Mouse (Mus musculus): ENCODE data around the gene Khdrbs2. TPM values are rescaled to one million over a fixed set of nuclear protein-coding genes. Genes with fewer than 3 reads are reported as not detected.

The Khdrbs2 gene
- polyA plus RNA-seq, 1 experiment, result 0.01 TPM

GRCm38 (mm10) chr1:32258942-32259341 lies 86.4 kb downstream of the Khdrbs2 start:
- H3K79me2 ChIP-seq (ENCODE audit: control insufficient read depth, insufficient read depth), result no peaks in the 10 kb centered on the region
- no peak for TF ChIP-seq MYOD1 (IDR thresholded peaks at IDR 0.05; ENCODE audit: control insufficient read depth, insufficient read length, low read depth)
- TF ChIP-seq USF1 (IDR thresholded peaks at IDR 0.05; ENCODE audit: low read depth), result no peak
- TF ChIP-seq MAX (IDR thresholded peaks at IDR 0.05), result no peak
- no peak for TF ChIP-seq FOSL1 (IDR thresholded peaks at IDR 0.05; ENCODE audit: insufficient read depth, low read length, poor library complexity, severe bottlenecking)
- no peak for TF ChIP-seq MYOG (IDR thresholded peaks at IDR 0.05; ENCODE audit: control insufficient read depth, extremely low read depth, insufficient read length)
- TF ChIP-seq CTCF (IDR thresholded peaks at IDR 0.05; ENCODE audit: control insufficient read depth, insufficient read depth, insufficient read length), result no peak
- TF ChIP-seq CEBPB (IDR thresholded peaks at IDR 0.05; ENCODE audit: low read depth), result no peak
- no peak overlapping the region for H3K4me3 ChIP-seq (ENCODE audit: insufficient read depth, poor library complexity, severe bottlenecking)
- no peaks in the 10 kb centered on the region for H3K79me3 ChIP-seq (ENCODE audit: low read depth)
- H3K36me3 ChIP-seq (ENCODE audit: control insufficient read depth, insufficient read depth), result no peaks in the 10 kb centered on the region
- no peak overlapping the region for H3ac ChIP-seq (ENCODE audit: control insufficient read depth, insufficient read length, low read depth)
- no peaks in the 10 kb centered on the region for H3K27me3 ChIP-seq (ENCODE audit: control insufficient read depth, insufficient read depth, insufficient read length)

DNA sequence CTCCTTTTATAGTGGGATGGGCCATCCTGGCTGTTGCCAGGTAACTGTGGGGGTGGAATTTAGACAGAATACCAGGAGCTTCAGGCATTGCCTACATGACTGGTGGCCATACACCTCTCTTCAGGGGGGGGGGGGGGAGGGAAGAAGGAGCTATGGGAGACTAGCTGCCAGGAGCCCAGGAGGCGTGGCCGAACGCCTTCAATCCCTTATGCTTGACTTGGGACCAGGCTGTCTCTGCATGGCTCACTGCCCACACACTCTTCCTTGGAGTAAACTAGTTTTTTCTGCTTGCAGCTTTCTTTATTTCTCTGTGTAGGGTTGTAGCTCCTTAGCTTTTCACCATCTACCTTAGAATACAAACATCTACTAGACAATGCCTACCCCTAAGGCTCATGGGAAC lies 98.0 kb downstream of the Khdrbs2 start:
- TF ChIP-seq MAX (IDR thresholded peaks at IDR 0.05) (no peak), CEBPB (IDR thresholded peaks at IDR 0.05; ENCODE audit: low read depth) (no peak), MYOG (IDR thresholded peaks at IDR 0.05; ENCODE audit: control insufficient read depth, extremely low read depth, insufficient read length) (no peak), USF1 (IDR thresholded peaks at IDR 0.05; ENCODE audit: low read depth) (no peak), MYOD1 (IDR thresholded peaks at IDR 0.05; ENCODE audit: control insufficient read depth, insufficient read length, low read depth) (no peak), FOSL1 (IDR thresholded peaks at IDR 0.05; ENCODE audit: insufficient read depth, low read length, poor library complexity, severe bottlenecking) (no peak), CTCF (IDR thresholded peaks at IDR 0.05; ENCODE audit: control insufficient read depth, insufficient read depth, insufficient read length) (no peak)
- no peak overlapping the region for H3ac ChIP-seq (ENCODE audit: control insufficient read depth, insufficient read length, low read depth)
- H3K4me3 ChIP-seq (ENCODE audit: insufficient read depth, poor library complexity, severe bottlenecking), result no peak overlapping the region

DNA sequence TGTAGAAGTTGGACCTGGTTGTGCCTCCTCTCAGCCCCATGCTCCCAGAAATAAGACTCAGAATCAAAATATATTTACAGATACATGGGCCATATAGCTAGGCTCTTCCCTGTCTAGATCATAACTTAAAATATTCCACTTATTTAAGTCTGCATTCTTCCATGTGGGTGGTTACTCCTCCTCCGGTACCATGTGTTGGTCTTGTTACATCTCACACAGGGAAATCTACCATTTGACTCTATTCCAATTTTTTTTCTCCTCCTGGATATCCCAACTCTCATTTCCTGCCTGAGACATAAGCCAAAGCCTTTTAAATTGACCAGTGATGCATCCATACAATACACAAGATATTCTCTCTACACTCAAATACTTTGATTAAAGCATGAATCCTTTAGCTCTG lies 122.2 kb downstream of the Khdrbs2 start:
- no peak overlapping the region for H3ac ChIP-seq (ENCODE audit: control insufficient read depth, insufficient read length, low read depth)
- H3K4me3 ChIP-seq (ENCODE audit: insufficient read depth, poor library complexity, severe bottlenecking), result no peak overlapping the region
- no peaks in the 10 kb centered on the region for H3K79me3 ChIP-seq (ENCODE audit: low read depth)
- H3K79me2 ChIP-seq (ENCODE audit: control insufficient read depth, insufficient read depth), result no peaks in the 10 kb centered on the region
- TF ChIP-seq MYOD1 (IDR thresholded peaks at IDR 0.05; ENCODE audit: control insufficient read depth, insufficient read length, low read depth) (no peak), USF1 (IDR thresholded peaks at IDR 0.05; ENCODE audit: low read depth) (no peak), MAX (IDR thresholded peaks at IDR 0.05) (no peak), MYOG (IDR thresholded peaks at IDR 0.05; ENCODE audit: control insufficient read depth, extremely low read depth, insufficient read length) (no peak), CTCF (IDR thresholded peaks at IDR 0.05; ENCODE audit: control insufficient read depth, insufficient read depth, insufficient read length) (no peak), CEBPB (IDR thresholded peaks at IDR 0.05; ENCODE audit: low read depth) (no peak), FOSL1 (IDR thresholded peaks at IDR 0.05; ENCODE audit: insufficient read depth, low read length, poor library complexity, severe bottlenecking) (no peak)
- no peaks in the 10 kb centered on the region for H3K36me3 ChIP-seq (ENCODE audit: control insufficient read depth, insufficient read depth)
- no peaks in the 10 kb centered on the region for H3K27me3 ChIP-seq (ENCODE audit: control insufficient read depth, insufficient read depth, insufficient read length)

More for the DNA sequence above, 98.0 kb downstream of the Khdrbs2 start:
- Histone ChIP-seq H3K36me3 (ENCODE audit: control insufficient read depth, insufficient read depth) (no peaks in the 10 kb centered on the region), H3K79me3 (ENCODE audit: low read depth) (no peaks in the 10 kb centered on the region), H3K27me3 (ENCODE audit: control insufficient read depth, insufficient read depth, insufficient read length) (no peaks in the 10 kb centered on the region), H3K79me2 (ENCODE audit: control insufficient read depth, insufficient read depth) (no peaks in the 10 kb centered on the region)

DNA sequence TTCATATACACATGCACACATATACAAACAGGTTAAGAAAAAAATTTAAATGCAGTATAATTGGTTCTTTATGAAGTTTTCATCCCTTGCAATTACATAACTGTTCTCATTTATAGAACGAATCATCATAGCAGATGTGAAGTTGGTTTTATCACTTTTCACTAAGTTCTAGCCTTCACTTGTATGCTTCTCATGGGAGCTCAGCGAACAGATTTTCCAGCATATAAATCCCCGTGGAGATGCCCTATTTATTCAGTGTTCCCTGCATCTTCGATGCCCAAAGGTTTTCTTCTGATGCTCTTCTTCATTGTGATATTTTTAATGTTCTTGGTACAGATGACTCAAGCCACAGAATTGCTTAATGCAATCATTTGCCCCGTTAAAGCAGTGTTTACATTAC lies 128.9 kb downstream of the Khdrbs2 start:
- TF ChIP-seq FOSL1 (IDR thresholded peaks at IDR 0.05; ENCODE audit: insufficient read depth, low read length, poor library complexity, severe bottlenecking) (no peak), CEBPB (IDR thresholded peaks at IDR 0.05; ENCODE audit: low read depth) (no peak), MYOD1 (IDR thresholded peaks at IDR 0.05; ENCODE audit: control insufficient read depth, insufficient read length, low read depth) (no peak), CTCF (IDR thresholded peaks at IDR 0.05; ENCODE audit: control insufficient read depth, insufficient read depth, insufficient read length) (no peak), USF1 (IDR thresholded peaks at IDR 0.05; ENCODE audit: low read depth) (no peak), MYOG (IDR thresholded peaks at IDR 0.05; ENCODE audit: control insufficient read depth, extremely low read depth, insufficient read length) (no peak), MAX (IDR thresholded peaks at IDR 0.05) (no peak)
- no peaks in the 10 kb centered on the region for H3K79me2 ChIP-seq (ENCODE audit: control insufficient read depth, insufficient read depth)
- no peaks in the 10 kb centered on the region for H3K79me3 ChIP-seq (ENCODE audit: low read depth)
- no peak overlapping the region for H3ac ChIP-seq (ENCODE audit: control insufficient read depth, insufficient read length, low read depth)
- H3K27me3 ChIP-seq (ENCODE audit: control insufficient read depth, insufficient read depth, insufficient read length), result no peaks in the 10 kb centered on the region
- no peak overlapping the region for H3K4me3 ChIP-seq (ENCODE audit: insufficient read depth, poor library complexity, severe bottlenecking)
- H3K36me3 ChIP-seq (ENCODE audit: control insufficient read depth, insufficient read depth), result no peaks in the 10 kb centered on the region

DNA sequence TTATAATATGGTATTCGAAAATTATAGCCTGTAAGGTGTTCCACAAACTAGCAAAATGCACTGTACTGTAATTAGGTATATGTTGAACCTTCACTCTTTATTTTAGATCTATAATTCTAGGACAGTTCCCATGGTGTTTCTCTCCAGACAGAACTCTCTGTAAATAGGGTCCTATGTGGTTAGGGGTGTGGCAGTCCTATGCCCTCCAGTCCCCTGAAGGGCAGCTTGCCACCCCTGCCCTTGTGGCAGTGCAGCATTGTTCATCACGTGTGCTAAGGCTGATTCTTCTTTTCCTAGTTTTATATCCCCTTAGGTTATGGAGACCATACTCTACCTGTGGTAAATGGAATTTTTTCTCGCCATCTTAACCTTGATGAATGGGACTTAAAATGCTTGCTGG lies 136.6 kb downstream of the Khdrbs2 start:
- Histone ChIP-seq H3K27me3 (ENCODE audit: control insufficient read depth, insufficient read depth, insufficient read length) (no peaks in the 10 kb centered on the region), H3ac (ENCODE audit: control insufficient read depth, insufficient read length, low read depth) (no peak overlapping the region)
- TF ChIP-seq CEBPB (IDR thresholded peaks at IDR 0.05; ENCODE audit: low read depth), result no peak
- TF ChIP-seq MYOD1 (IDR thresholded peaks at IDR 0.05; ENCODE audit: control insufficient read depth, insufficient read length, low read depth), result no peak
- TF ChIP-seq FOSL1 (IDR thresholded peaks at IDR 0.05; ENCODE audit: insufficient read depth, low read length, poor library complexity, severe bottlenecking), result no peak

DNA sequence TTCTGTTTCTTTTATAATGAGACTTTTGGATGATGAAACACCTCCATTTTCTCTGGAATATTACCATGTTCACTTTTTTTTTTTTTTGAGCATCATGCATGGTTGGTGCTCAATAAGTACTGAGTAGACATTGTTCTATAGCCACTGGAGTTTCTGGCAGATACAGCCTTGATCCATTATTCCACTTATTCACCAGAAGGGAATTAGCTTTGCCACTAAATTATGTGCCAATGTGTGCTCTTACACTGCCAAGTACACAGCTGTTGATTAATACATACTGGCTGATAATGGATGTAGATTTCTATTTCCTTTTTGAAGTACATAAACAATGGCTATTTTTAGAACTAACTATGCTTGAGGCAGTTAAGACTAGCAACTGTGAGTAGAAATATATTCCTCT lies 137.1 kb downstream of the Khdrbs2 start:
- no peaks in the 10 kb centered on the region for H3K79me3 ChIP-seq (ENCODE audit: low read depth)
- H3K4me3 ChIP-seq (ENCODE audit: insufficient read depth, poor library complexity, severe bottlenecking), result no peak overlapping the region
- H3K36me3 ChIP-seq (ENCODE audit: control insufficient read depth, insufficient read depth), result no peaks in the 10 kb centered on the region
- H3K79me2 ChIP-seq (ENCODE audit: control insufficient read depth, insufficient read depth), result no peaks in the 10 kb centered on the region
- H3K27me3 ChIP-seq (ENCODE audit: control insufficient read depth, insufficient read depth, insufficient read length), result no peaks in the 10 kb centered on the region
- TF ChIP-seq MYOD1 (IDR thresholded peaks at IDR 0.05; ENCODE audit: control insufficient read depth, insufficient read length, low read depth) (no peak), USF1 (IDR thresholded peaks at IDR 0.05; ENCODE audit: low read depth) (no peak), MYOG (IDR thresholded peaks at IDR 0.05; ENCODE audit: control insufficient read depth, extremely low read depth, insufficient read length) (no peak), CEBPB (IDR thresholded peaks at IDR 0.05; ENCODE audit: low read depth) (no peak), CTCF (IDR thresholded peaks at IDR 0.05; ENCODE audit: control insufficient read depth, insufficient read depth, insufficient read length) (no peak), MAX (IDR thresholded peaks at IDR 0.05) (no peak), FOSL1 (IDR thresholded peaks at IDR 0.05; ENCODE audit: insufficient read depth, low read length, poor library complexity, severe bottlenecking) (no peak)
- H3ac ChIP-seq (ENCODE audit: control insufficient read depth, insufficient read length, low read depth), result no peak overlapping the region

More for the DNA sequence above, 136.6 kb downstream of the Khdrbs2 start:
- no peaks in the 10 kb centered on the region for H3K79me3 ChIP-seq (ENCODE audit: low read depth)
- no peaks in the 10 kb centered on the region for H3K36me3 ChIP-seq (ENCODE audit: control insufficient read depth, insufficient read depth)
- no peaks in the 10 kb centered on the region for H3K79me2 ChIP-seq (ENCODE audit: control insufficient read depth, insufficient read depth)
- H3K4me3 ChIP-seq (ENCODE audit: insufficient read depth, poor library complexity, severe bottlenecking), result no peak overlapping the region
